Mouse (Mus musculus): ENCODE data around the gene Gga2.

DNA sequence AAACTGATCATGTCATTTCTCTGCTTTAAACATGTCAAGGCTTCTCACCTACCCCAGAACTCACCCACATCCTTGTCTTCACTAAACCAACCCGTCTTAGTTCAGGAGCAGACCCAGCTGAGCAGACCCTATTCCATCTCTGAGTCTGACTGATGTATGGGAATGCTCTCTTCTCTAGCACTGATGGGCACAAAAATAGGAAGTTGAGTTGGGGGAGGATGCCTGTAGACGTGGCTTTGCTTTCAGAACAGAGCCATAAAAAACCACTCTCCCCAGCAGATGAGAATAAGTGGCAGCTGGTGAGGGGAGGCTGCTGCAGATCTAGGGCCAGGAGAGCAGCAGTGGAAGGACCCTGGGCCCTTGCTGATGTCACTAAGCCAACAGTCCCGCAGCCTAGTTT is 12.3 kb upstream of the Gga2 start:
- TF ChIP-seq CTCF (IDR thresholded peaks at IDR 0.05; ENCODE audit: low read depth, low read length), result no peak
- TF ChIP-seq POLR2A (IDR thresholded peaks at IDR 0.05; ENCODE audit: insufficient read depth, low read length), result no peak
- no peak for TF ChIP-seq EP300 (IDR thresholded peaks at IDR 0.05; ENCODE audit: insufficient read depth, low read depth, low read length)

Measured in ES-Bruce4 (cell line).